Mouse (Mus musculus): ENCODE results near the gene Cep350. TPM values are rescaled to one million over a fixed set of nuclear protein-coding genes. Genes with fewer than 3 reads are reported as not detected.

The Cep350 gene
- total RNA-seq, 1 experiment from 2014 or later = 57.5 TPM

GRCm38 (mm10) chr1:155826803-155827395, 146.2 kb downstream of the Cep350 start:
- ATAC-seq (replicated peaks in 1 of 2; ENCODE audit: insufficient read depth in 1 of 2, low FRiP score in 2 of 2, low TSS enrichment in 1 of 2, low read depth in 1 of 2, poor library complexity in 2 of 2, severe bottlenecking in 2 of 2) = no peak

- ATAC-seq (replicated peaks in 1 of 2; ENCODE audit: insufficient read depth in 1 of 2, low FRiP score in 2 of 2, low TSS enrichment in 1 of 2, low read depth in 1 of 2, poor library complexity in 2 of 2, severe bottlenecking in 2 of 2) = no peak
These were observed 146.9 kb downstream of the Cep350 start for GRCm38 (mm10) chr1:155825940-155826716.

- peak in 1 of 2 experiments; percentile 7; a peak in 1 of 4 replicates for ATAC-seq (replicated peaks in 1 of 2; ENCODE audit: insufficient read depth in 1 of 2, low FRiP score in 2 of 2, low TSS enrichment in 1 of 2, low read depth in 1 of 2, poor library complexity in 2 of 2, severe bottlenecking in 2 of 2)
These were observed 152.4 kb downstream of the Cep350 start for GRCm38 (mm10) chr1:155820646-155821045.

GRCm38 (mm10) chr1:155816167-155816566, 156.9 kb downstream of the Cep350 start:
- no peak for ATAC-seq (replicated peaks in 1 of 2; ENCODE audit: insufficient read depth in 1 of 2, low FRiP score in 2 of 2, low TSS enrichment in 1 of 2, low read depth in 1 of 2, poor library complexity in 2 of 2, severe bottlenecking in 2 of 2)

GRCm38 (mm10) chr1:155812581-155813499, 160.2 kb downstream of the Cep350 start, which contains the start of gene Qsox1:
Gene Qsox1 (minus strand): TSS chr1:155812889.
- peak; percentile 86 for ATAC-seq (replicated peaks in 1 of 2; ENCODE audit: insufficient read depth in 1 of 2, low FRiP score in 2 of 2, low TSS enrichment in 1 of 2, low read depth in 1 of 2, poor library complexity in 2 of 2, severe bottlenecking in 2 of 2)

GRCm38 (mm10) chr1:155811995-155812580, 161.0 kb downstream of the Cep350 start:
- ATAC-seq (replicated peaks in 1 of 2; ENCODE audit: insufficient read depth in 1 of 2, low FRiP score in 2 of 2, low TSS enrichment in 1 of 2, low read depth in 1 of 2, poor library complexity in 2 of 2, severe bottlenecking in 2 of 2) = no peak

- no peak for ATAC-seq (replicated peaks in 1 of 2; ENCODE audit: insufficient read depth in 1 of 2, low FRiP score in 2 of 2, low TSS enrichment in 1 of 2, low read depth in 1 of 2, poor library complexity in 2 of 2, severe bottlenecking in 2 of 2)
These were observed 162.4 kb downstream of the Cep350 start for GRCm38 (mm10) chr1:155810616-155811015.

GRCm38 (mm10) chr1:155809706-155810442, 163.2 kb downstream of the Cep350 start:
- peak; percentile 59 to 70 for ATAC-seq (replicated peaks in 1 of 2; ENCODE audit: insufficient read depth in 1 of 2, low FRiP score in 2 of 2, low TSS enrichment in 1 of 2, low read depth in 1 of 2, poor library complexity in 2 of 2, severe bottlenecking in 2 of 2)

- ATAC-seq (replicated peaks in 1 of 2; ENCODE audit: insufficient read depth in 1 of 2, low FRiP score in 2 of 2, low TSS enrichment in 1 of 2, low read depth in 1 of 2, poor library complexity in 2 of 2, severe bottlenecking in 2 of 2) = no peak
These were observed 164.8 kb downstream of the Cep350 start for GRCm38 (mm10) chr1:155808261-155808660.

- no peak for ATAC-seq (replicated peaks in 1 of 2; ENCODE audit: insufficient read depth in 1 of 2, low FRiP score in 2 of 2, low TSS enrichment in 1 of 2, low read depth in 1 of 2, poor library complexity in 2 of 2, severe bottlenecking in 2 of 2)
These were observed 167.4 kb downstream of the Cep350 start for GRCm38 (mm10) chr1:155805607-155806006.

GRCm38 (mm10) chr1:155801014-155801991, 171.8 kb downstream of the Cep350 start:
- no peak for ATAC-seq (replicated peaks in 1 of 2; ENCODE audit: insufficient read depth in 1 of 2, low FRiP score in 2 of 2, low TSS enrichment in 1 of 2, low read depth in 1 of 2, poor library complexity in 2 of 2, severe bottlenecking in 2 of 2)

- no peak for ATAC-seq (replicated peaks in 1 of 2; ENCODE audit: insufficient read depth in 1 of 2, low FRiP score in 2 of 2, low TSS enrichment in 1 of 2, low read depth in 1 of 2, poor library complexity in 2 of 2, severe bottlenecking in 2 of 2)
These were observed 175.1 kb downstream of the Cep350 start for GRCm38 (mm10) chr1:155798000-155798399.

GRCm38 (mm10) chr1:155797425-155797824, 175.6 kb downstream of the Cep350 start:
- ATAC-seq (replicated peaks in 1 of 2; ENCODE audit: insufficient read depth in 1 of 2, low FRiP score in 2 of 2, low TSS enrichment in 1 of 2, low read depth in 1 of 2, poor library complexity in 2 of 2, severe bottlenecking in 2 of 2) = no peak

GRCm38 (mm10) chr1:155796757-155797405, 176.2 kb downstream of the Cep350 start:
- no peak for ATAC-seq (replicated peaks in 1 of 2; ENCODE audit: insufficient read depth in 1 of 2, low FRiP score in 2 of 2, low TSS enrichment in 1 of 2, low read depth in 1 of 2, poor library complexity in 2 of 2, severe bottlenecking in 2 of 2)

GRCm38 (mm10) chr1:155795791-155796233, 177.2 kb downstream of the Cep350 start:
- no peak for ATAC-seq (replicated peaks in 1 of 2; ENCODE audit: insufficient read depth in 1 of 2, low FRiP score in 2 of 2, low TSS enrichment in 1 of 2, low read depth in 1 of 2, poor library complexity in 2 of 2, severe bottlenecking in 2 of 2)

Measured in hematopoietic stem cell, adult 5-6 weeks (primary cell).